Mouse (Mus musculus) ES-Bruce4 (cell line): ENCODE results near the gene Crtc3.

ENCODE experiments used
- CTCF ChIP-seq: IDR thresholded peaks from one replicate; pipeline ENCODE4 v1.8.1; 2011; ENCODE audit warnings: low read depth, low read length
- EP300 ChIP-seq: IDR thresholded peaks from 2 replicates; pipeline ENCODE4 v1.6.1; 2011; ENCODE audit warnings: low read depth, low read length; ENCODE audit not compliant: insufficient read depth
- POLR2A ChIP-seq: IDR thresholded peaks from one replicate; pipeline ENCODE4 v1.8.1; 2011; ENCODE audit warnings: low read length; ENCODE audit not compliant: insufficient read depth

GRCm38 (mm10) chr7:80636288-80636952 is 52.3 kb downstream of the Crtc3 start:
- TF ChIP-seq CTCF: no peak
- TF ChIP-seq POLR2A: no peak
- TF ChIP-seq EP300: no peak
